Mouse (Mus musculus) hindbrain, embryonic 11.5 days (tissue): ENCODE measurements around the gene Hist1h1d. TPM values are rescaled to one million over a fixed set of nuclear protein-coding genes. Genes with fewer than 3 reads are reported as not detected.
A peak's percentile ranks its signal among the peaks of the same experiment; 100 is the strongest.
"Not testable (repeated sequence)": the region's sequence is repeated elsewhere in the genome, so short reads cannot be mapped to it uniquely, and the experiment has no call there.

Source experiments
- ATAC-seq: fragments of 200-750 bp; cut with Nextera tagmentation; 2 replicates; pipeline ENCODE4 v1.8.0; 2017; ENCODE audit warnings: mild to moderate bottlenecking, moderate TSS enrichment, moderate library complexity; ENCODE audit not compliant: low FRiP score
- DNase-seq: peaks from one replicate; pipeline ENCODE4 v3.0.0-alpha.2; 2015; ENCODE audit warnings: low spot score
- H3K27ac ChIP-seq: fragments of 300-500 bp; sonication (generic); 2 replicates; pipeline ENCODE4 v1.5.1; 2014; ENCODE audit warnings: mild to moderate bottlenecking, low read depth, low read length
- H3K27me3 ChIP-seq: fragments of 300-500 bp; sonication (generic); 2 replicates; pipeline ENCODE4 v1.6.1; 2014; ENCODE audit warnings: mild to moderate bottlenecking, low read length, moderate library complexity, mixed read lengths; ENCODE audit not compliant: control insufficient read depth, insufficient read depth
- H3K36me3 ChIP-seq: fragments of 300-500 bp; sonication (generic); 2 replicates; pipeline ENCODE4 v1.6.1; 2014; ENCODE audit warnings: mild to moderate bottlenecking, low read length, moderate library complexity, mixed read lengths; ENCODE audit not compliant: control insufficient read depth, insufficient read depth
- H3K4me1 ChIP-seq: fragments of 300-500 bp; sonication (generic); replicated peaks from 2 replicates; pipeline ENCODE4 v1.6.1; 2014; ENCODE audit warnings: low read length, mixed read lengths; ENCODE audit not compliant: control insufficient read depth, insufficient read depth
- H3K4me2 ChIP-seq: fragments of 300-500 bp; sonication (generic); replicated peaks from 2 replicates; pipeline ENCODE4 v1.6.1; 2014; ENCODE audit warnings: mild to moderate bottlenecking, low read depth, low read length
- H3K4me3 ChIP-seq: fragments of 300-500 bp; sonication (generic); 2 replicates; pipeline ENCODE4 v1.5.1; 2014; ENCODE audit warnings: low read depth, low read length
- H3K9ac ChIP-seq: fragments of 300-500 bp; sonication (generic); 2 replicates; pipeline ENCODE4 v1.6.1; 2014; ENCODE audit warnings: low read depth, low read length
- H3K9me3 ChIP-seq: fragments of 300-500 bp; sonication (generic); 2 replicates; pipeline ENCODE4 v1.6.1; 2016; ENCODE audit warnings: low read length; ENCODE audit not compliant: control insufficient read depth
- WGBS: fragments of 180-500 bp; shearing (Covaris S2); extraction: QIAGEN DNeasy Blood & Tissue Kit; methylation state at CpG from one replicate; pipeline ENCODE4 v1.1.7; 2014; 5-methylcytosine and 5-hydroxymethylcytosine counted together
- polyA plus RNA-seq: library from polyadenylated mRNA; unstranded; fragments of >200 nt; fragmentation: Nextera tagmentation; extraction: Ambion mirVana; gene quantifications from 2 replicates; pipeline ENCODE4 v1.2.1, GENCODE M21; 2014

Gene Hist1h1d
- polyA plus RNA-seq, 1 experiment from 2014 or later = 0.56 TPM

DNA sequence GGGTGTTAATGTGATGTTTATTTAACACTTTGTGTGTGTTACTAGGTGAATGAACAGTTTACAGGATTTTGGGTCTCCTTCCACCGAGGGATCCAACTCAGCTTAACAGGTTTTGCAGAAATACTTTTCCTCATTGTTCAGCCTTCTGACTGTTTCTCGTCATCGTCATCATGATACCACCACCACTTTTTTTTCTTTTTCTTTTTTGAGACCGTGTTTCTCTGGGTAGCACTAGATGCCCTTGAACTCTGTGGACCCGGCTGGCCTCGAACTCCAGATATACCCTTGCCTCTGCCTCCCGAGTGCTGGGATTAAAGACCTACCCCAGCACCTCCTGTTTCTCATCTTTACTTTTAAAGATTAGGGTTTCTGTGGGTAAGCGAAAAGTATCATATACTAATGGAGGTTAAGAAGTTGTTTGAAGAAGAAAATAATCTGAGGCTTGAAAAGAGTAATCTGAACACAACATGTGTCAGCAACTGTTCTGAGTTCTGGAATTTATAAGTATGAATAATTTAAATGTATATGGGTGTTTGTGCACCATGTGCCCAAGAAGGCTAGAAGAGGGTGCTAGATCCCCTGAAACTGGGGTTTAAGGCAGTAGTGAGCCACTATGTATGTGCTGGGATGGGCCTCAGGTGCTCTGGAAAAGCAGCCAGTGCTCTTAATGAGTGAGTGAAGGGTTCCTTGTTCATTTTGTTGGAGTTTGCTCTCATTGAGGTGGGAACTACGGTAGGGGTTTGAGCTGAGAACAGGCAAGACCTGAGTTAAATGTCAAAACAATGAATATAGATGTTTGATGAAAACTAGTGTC lies 20.6 kb upstream of the Hist1h1d start:
- H3K27ac ChIP-seq = peak overlapping the region; percentile 92
- H3K9ac ChIP-seq = peak overlapping the region; percentile 60
- no peaks in the 10 kb centered on the region for H3K36me3 ChIP-seq
- H3K27me3 ChIP-seq = no peaks in the 10 kb centered on the region
- H3K4me3 ChIP-seq = peak overlapping the region; percentile 63
- 26% methylated on average over 9 of the region's 9 CpGs for WGBS
- peak overlapping the region; percentile 67 for H3K4me2 ChIP-seq
- peaks cover 8% of the 10 kb centered on the region for H3K4me1 ChIP-seq
- no peaks in the 10 kb centered on the region for H3K9me3 ChIP-seq
- ATAC-seq = no peak
- peak; percentile 50 for DNase-seq

DNA sequence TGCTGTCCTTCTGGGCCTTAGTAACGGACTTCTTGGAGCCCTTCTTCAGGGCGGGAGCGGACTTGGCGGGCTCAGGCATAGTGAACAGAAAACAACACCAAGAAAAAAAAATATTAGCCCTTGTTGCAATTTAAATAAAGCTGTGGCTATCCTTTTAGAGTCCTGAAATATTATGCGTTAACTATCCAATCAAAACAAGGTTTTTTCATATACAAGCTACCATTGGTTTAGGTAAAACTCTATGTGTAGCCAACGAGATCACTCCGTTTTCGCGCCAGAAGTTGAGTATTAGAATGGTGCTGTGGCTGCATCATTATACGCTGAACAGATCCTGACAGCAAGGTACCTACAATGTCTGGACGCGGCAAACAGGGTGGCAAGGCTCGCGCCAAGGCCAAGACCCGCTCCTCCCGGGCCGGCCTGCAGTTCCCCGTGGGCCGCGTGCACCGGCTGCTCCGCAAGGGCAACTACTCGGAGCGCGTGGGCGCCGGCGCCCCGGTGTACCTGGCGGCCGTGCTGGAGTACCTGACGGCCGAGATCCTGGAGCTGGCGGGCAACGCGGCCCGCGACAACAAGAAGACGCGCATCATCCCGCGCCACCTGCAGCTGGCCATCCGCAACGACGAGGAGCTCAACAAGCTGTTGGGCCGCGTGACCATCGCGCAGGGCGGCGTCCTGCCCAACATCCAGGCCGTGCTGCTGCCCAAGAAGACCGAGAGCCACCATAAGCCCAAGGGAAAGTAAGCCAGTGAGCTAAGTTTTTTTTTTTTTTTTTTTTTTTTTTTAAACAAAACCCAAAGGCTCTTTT lies 19.3 kb upstream of the Hist1h1d start, which contains the start of gene Hist1h2af:
Gene Hist1h2af (plus strand): TSS at position 347 of the 808 bp plus-strand sequence.
- H3K36me3 ChIP-seq, H3K4me1 ChIP-seq, H3K9me3 ChIP-seq, H3K27me3 ChIP-seq: not testable (repeated sequence)
- Histone ChIP-seq H3K27ac (peak within 1 kb of the TSS; percentile 81), H3K4me2 (peak within 1 kb of the TSS; percentile 67), H3K4me3 (peak within 1 kb of the TSS; percentile 63), H3K9ac (peak within 1 kb of the TSS; percentile 77)
- DNase-seq = peak; percentile 83
- peak; percentile 53 for ATAC-seq
- WGBS = under 1% methylated on average over 22 of the region's 53 CpGs

DNA sequence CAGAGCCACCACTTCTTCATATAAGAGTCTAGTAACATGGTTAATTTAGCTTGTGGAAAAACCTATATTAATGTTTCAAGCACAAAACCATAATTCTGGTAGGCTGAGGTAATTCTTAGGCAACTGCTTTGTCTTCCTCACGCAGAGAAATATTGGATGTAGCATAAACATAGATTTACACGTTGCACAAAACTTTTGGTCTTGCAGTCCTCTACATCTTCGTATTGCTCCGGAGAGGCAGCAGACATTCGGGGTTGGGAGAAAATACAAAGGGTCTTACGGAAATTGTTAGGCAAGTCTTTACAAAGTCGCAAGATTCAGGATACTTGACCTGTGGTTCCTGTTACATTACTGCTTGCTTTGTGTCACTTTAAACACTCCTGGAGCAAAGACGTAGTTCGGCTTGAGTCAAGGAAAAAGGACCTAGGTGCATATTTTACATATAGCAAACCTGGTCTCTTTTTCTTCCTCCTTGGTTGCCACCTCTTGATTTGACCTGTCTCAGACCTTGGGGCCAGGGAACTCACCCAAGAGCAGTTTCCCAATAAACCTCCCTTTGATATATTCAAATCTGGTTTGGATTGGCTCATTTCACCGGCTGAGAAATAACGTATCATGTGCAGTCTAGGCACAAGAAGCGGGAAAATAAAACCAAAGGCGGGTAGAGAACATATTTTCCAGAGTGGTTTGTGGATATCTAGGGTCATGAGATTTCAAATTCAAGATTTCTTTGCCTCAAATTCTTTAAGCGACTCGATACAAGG lies 18.5 kb upstream of the Hist1h1d start:
- H3K4me1 ChIP-seq = peaks cover 8% of the 10 kb centered on the region; the same call in 1 of the 2 replicates
- H3K9me3 ChIP-seq = no peaks in the 10 kb centered on the region
- H3K9ac ChIP-seq = peak overlapping the region; percentile 77
- WGBS = under 1% methylated on average over 15 of the region's 15 CpGs
- ATAC-seq (peak; percentile 3; the same call in 1 of the 2 replicates), DNase-seq (peak; percentile 63)
- H3K36me3 ChIP-seq = no peaks in the 10 kb centered on the region
- no peaks in the 10 kb centered on the region for H3K27me3 ChIP-seq
- H3K27ac ChIP-seq = peak overlapping the region; percentile 81
- H3K4me3 ChIP-seq = peak overlapping the region; percentile 43
- peak overlapping the region; percentile 67 for H3K4me2 ChIP-seq

DNA sequence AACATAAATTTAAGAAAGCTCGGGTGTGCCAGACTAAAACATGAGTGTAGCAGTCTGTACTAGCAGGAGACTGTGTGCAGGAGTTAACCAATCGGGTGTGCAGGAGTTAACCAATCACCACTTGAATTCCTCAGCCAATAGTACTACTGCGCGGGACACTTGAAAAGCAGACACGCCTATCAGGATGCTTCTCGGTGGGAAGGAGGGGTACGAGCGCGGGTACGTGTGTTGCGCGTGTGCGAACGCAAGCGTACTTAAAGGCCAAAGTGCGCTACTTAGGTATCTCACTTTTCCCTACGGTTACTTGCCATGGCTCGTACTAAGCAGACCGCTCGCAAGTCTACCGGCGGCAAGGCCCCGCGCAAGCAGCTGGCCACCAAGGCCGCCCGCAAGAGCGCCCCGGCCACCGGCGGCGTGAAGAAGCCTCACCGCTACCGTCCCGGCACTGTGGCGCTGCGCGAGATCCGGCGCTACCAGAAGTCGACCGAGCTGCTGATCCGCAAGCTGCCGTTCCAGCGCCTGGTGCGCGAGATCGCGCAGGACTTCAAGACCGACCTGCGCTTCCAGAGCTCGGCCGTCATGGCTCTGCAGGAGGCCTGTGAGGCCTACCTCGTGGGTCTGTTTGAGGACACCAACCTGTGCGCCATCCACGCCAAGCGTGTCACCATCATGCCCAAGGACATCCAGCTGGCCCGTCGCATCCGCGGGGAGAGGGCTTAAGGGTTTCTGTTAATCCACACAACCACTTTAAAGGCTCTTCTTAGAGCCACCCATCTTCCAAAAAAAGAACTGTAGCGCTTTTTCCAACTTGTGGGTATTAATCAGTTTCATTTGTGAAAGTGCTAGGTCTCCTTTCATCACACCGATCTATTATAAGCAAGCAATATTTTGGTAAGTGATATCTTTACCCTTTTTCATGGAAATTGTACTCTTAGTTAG lies 17.7 kb upstream of the Hist1h1d start, which contains the start of gene Hist1h3g:
Gene Hist1h3g (plus strand): TSS at position 286 of the 939 bp plus-strand sequence.
- H3K4me3 ChIP-seq = peak within 1 kb of the TSS; percentile 43
- peak within 1 kb of the TSS; percentile 77 for H3K9ac ChIP-seq
- WGBS = under 1% methylated on average over 51 of the region's 62 CpGs
- peak; percentile 91 for DNase-seq
- H3K4me1 ChIP-seq, H3K36me3 ChIP-seq, H3K9me3 ChIP-seq, H3K27me3 ChIP-seq: not testable (repeated sequence)
- peak; percentile 92 for ATAC-seq
- H3K27ac ChIP-seq = peak within 1 kb of the TSS; percentile 82
- H3K4me2 ChIP-seq = peak within 1 kb of the TSS; percentile 67

DNA sequence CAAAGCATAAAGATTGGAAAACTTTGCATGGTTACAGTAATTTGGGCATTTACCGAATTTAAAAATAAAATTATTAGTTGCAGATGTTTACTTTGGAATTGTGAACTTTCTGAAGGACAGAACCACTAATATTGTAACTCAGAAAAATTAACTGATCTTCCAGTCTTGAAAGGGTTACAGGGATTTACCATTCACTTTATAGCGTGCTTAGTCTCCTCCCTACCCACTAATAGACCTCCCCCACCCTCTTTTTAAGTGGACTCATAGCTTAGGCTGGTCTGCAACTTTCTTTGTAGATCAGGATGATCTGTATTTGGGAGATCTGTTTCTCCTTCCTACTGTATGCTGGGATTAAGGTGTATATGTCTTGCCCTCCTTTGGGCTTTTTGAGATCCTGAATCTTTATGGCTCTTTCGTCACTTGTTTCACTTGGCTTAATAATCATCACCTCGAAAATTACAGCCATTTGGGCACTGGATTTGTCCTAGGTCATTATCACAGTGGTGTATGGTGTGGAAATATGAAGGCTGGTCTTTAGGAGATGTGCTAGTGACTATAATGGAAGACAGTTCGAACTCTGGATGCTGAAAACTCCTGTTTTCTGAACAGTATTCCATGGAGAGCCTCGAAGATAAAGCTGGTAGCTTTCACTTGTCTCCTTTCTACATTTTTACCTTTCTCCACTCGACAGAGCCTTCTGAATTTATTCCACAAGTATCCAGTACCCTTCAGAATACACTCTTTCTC lies 16.8 kb upstream of the Hist1h1d start:
- ATAC-seq = no peak
- H3K27me3 ChIP-seq = no peaks in the 10 kb centered on the region
- no peaks in the 10 kb centered on the region for H3K36me3 ChIP-seq
- peak overlapping the region; percentile 82 for H3K27ac ChIP-seq
- H3K4me2 ChIP-seq = peak overlapping the region; percentile 67
- no peaks in the 10 kb centered on the region for H3K9me3 ChIP-seq
- peaks cover 8% of the 10 kb centered on the region; the same call in 1 of the 2 replicates for H3K4me1 ChIP-seq
- H3K9ac ChIP-seq = peak overlapping the region; percentile 31
- DNase-seq = peak; percentile 40
- 25% methylated on average over 7 of the region's 7 CpGs for WGBS
- peak overlapping the region; percentile 43 for H3K4me3 ChIP-seq

DNA sequence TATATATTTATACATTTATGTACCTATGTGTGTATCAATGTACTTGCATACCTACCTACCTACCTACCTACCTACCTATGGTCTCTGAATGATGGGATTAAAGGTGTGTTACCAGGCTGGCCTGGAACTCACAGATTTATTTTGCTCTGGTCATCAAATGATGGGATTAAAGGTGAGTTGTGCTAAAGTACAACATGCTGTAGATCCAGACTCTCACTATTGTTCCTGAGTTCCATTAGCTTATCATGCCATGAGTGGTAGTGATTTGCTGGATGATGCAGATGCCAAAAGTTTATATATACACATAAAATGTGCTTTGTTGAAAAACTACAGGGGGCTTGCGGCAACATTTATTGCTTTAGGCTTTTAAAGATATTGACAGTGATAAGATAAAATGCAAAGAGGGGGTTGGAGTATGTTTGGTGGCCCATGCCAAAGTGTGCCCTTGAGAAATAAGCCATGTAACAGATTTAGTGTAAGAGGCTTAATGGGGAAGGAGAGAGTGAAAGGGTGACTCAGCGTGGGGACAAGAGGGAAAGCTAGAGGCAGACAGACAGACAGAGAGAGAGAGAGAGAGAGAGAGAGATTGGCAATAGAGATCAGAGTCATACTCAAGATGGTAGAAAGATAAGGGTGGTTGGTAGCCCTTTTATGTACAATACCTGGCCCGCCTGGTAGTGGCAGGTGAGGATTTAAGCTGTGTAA lies 15.9 kb upstream of the Hist1h1d start:
- Histone ChIP-seq H3K36me3 (no peaks in the 10 kb centered on the region), H3K27ac (no peak overlapping the region), H3K4me3 (peak overlapping the region; percentile 43; the same call in 1 of the 2 replicates), H3K9me3 (no peaks in the 10 kb centered on the region), H3K27me3 (no peaks in the 10 kb centered on the region), H3K4me1 (peaks cover 8% of the 10 kb centered on the region; the same call in 1 of the 2 replicates), H3K4me2 (peak overlapping the region; percentile 67; the same call in 1 of the 2 replicates), H3K9ac (no peak overlapping the region)
- ATAC-seq (no peak), DNase-seq (no peak)
- 87% methylated on average over 3 of the region's 3 CpGs for WGBS

DNA sequence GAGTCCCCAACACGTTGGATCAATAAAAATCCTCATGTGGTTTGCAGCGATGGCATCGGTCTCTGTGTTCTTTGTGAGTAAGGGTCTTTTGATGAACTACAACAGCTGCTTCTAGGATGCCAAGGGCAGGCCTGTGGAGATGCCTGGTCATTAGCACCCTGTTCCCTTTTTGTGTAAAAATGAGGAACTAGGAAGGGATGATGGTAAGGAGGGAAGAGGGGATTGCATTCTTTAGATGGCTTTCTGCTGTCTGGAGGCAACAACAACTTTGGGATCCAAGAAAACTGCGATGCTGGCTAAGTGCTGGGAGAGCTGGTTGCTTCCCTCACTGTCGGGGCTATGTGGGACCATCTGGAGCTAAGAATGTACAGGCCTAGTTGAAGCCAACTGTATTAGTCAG lies 14.8 kb upstream of the Hist1h1d start:
- no peak overlapping the region for H3K4me3 ChIP-seq
- 0 out of 2 replicates have a peak, but pooled peaks cover 4% of the 10 kb centered on the region for H3K4me1 ChIP-seq
- no peak overlapping the region for H3K9ac ChIP-seq
- no peak overlapping the region for H3K27ac ChIP-seq
- H3K36me3 ChIP-seq = no peaks in the 10 kb centered on the region
- no peak for ATAC-seq
- H3K27me3 ChIP-seq = no peaks in the 10 kb centered on the region
- H3K9me3 ChIP-seq = no peaks in the 10 kb centered on the region
- no peak for DNase-seq
- 72% methylated on average over 5 of the region's 5 CpGs for WGBS
- H3K4me2 ChIP-seq = no peak overlapping the region
